Mouse (Mus musculus) heart, postnatal 0 days (tissue): ENCODE results near the gene Slc35f1. TPM values are rescaled to one million over a fixed set of nuclear protein-coding genes. Genes with fewer than 3 reads are reported as not detected.

ENCODE experiments used
- ATAC-seq: fragments of 200-750 bp; cut with Nextera tagmentation; 2 replicates; pipeline ENCODE4 v1.8.0; 2017; ENCODE audit warnings: low read depth, moderate number of reproducible peaks, moderate library complexity; ENCODE audit not compliant: insufficient read depth
- DNase-seq: peaks from one replicate; pipeline ENCODE4 v3.0.0-alpha.2; 2016; ENCODE audit warnings: low spot score
- H3K27ac ChIP-seq: fragments of 300-500 bp; sonication (generic); 2 replicates; pipeline ENCODE4 v1.5.1; 2014; ENCODE audit warnings: low read depth, mild to moderate bottlenecking
- H3K27me3 ChIP-seq: fragments of 300-500 bp; sonication (generic); 2 replicates; pipeline ENCODE4 v1.6.1; 2014; ENCODE audit warnings: low read length, mixed read lengths; ENCODE audit not compliant: control insufficient read depth, insufficient read depth
- H3K36me3 ChIP-seq: fragments of 300-500 bp; sonication (generic); replicated peaks from 2 replicates; pipeline ENCODE4 v1.6.1; 2014; ENCODE audit warnings: low read length, mixed read lengths; ENCODE audit not compliant: control insufficient read depth, insufficient read depth
- H3K4me1 ChIP-seq: fragments of 300-500 bp; sonication (generic); 2 replicates; pipeline ENCODE4 v1.6.1; 2014; ENCODE audit warnings: antibody characterized with exemption; ENCODE audit not compliant: control insufficient read depth, insufficient read depth
- H3K4me2 ChIP-seq: fragments of 300-500 bp; sonication (generic); 2 replicates; pipeline ENCODE4 v1.6.1; 2014; ENCODE audit warnings: low read depth, mild to moderate bottlenecking, low read length, moderate library complexity
- H3K4me3 ChIP-seq: fragments of 300-500 bp; sonication (generic); 2 replicates; pipeline ENCODE4 v1.5.1; 2014; ENCODE audit warnings: low read depth, low read length
- H3K9ac ChIP-seq: fragments of 300-500 bp; sonication (generic); replicated peaks from 2 replicates; pipeline ENCODE4 v1.6.1; 2014; ENCODE audit warnings: low read depth, low read length, mixed read lengths
- H3K9me3 ChIP-seq: fragments of 300-500 bp; sonication (generic); replicated peaks from 2 replicates; pipeline ENCODE4 v1.6.1; 2016; ENCODE audit warnings: low read length; ENCODE audit not compliant: control insufficient read depth
- CTCF ChIP-seq: IDR thresholded peaks from 2 replicates; pipeline ENCODE4 v1.5.1; 2016; ENCODE audit warnings: antibody characterized with exemption, control low read depth, low read depth
- EP300 ChIP-seq: IDR thresholded peaks from 2 replicates; pipeline ENCODE4 v1.6.1; 2016; ENCODE audit warnings: antibody characterized with exemption, low read depth
- WGBS: fragments of 180-500 bp; shearing (Covaris S2); extraction: QIAGEN DNeasy Blood & Tissue Kit; methylation state at CpG from one replicate; pipeline ENCODE4 v1.1.7; 2014; 5-methylcytosine and 5-hydroxymethylcytosine counted together
- polyA plus RNA-seq: library from polyadenylated mRNA; unstranded; fragments of >200 nt; fragmentation: Nextera tagmentation; extraction: Ambion mirVana; gene quantifications from 2 replicates; pipeline ENCODE4 v1.2.1, GENCODE M21; 2015
- total RNA-seq: library from RNA; depleted of rRNA; stranded (reverse); fragments of >200 nt; gene quantifications from 2 replicates; pipeline ENCODE4 v1.2.3, GENCODE M21; 2014; ENCODE audit warnings: low replicate concordance

Slc35f1 gene
- total and polyA plus RNA-seq, 2 experiments from 2014 or later = 0.57 to 3.1 TPM

- ATAC-seq (no peak), DNase-seq (no peak)
- H3K4me2 ChIP-seq = no peak overlapping the region
- H3K4me3 ChIP-seq = no peak overlapping the region
- H3K27ac ChIP-seq = no peak overlapping the region
- H3K36me3 ChIP-seq = no peaks in the 10 kb centered on the region
- WGBS = 33% methylated on average over 1 of the region's 1 CpGs
- H3K27me3 ChIP-seq = no peaks in the 10 kb centered on the region
- no peaks in the 10 kb centered on the region for H3K9me3 ChIP-seq
- TF ChIP-seq EP300 (no peak), CTCF (no peak)
- H3K9ac ChIP-seq = no peak overlapping the region
- H3K4me1 ChIP-seq = no peaks in the 10 kb centered on the region
These were observed 344.9 kb downstream of the Slc35f1 start for GRCm38 (mm10) chr10:53035202-53035601.

- no peak overlapping the region for H3K9ac ChIP-seq
- no peak for TF ChIP-seq EP300
- TF ChIP-seq CTCF = no peak
- ATAC-seq (no peak), DNase-seq (no peak)
- no peak overlapping the region for H3K27ac ChIP-seq
- H3K36me3 ChIP-seq = no peaks in the 10 kb centered on the region
- H3K4me2 ChIP-seq = no peak overlapping the region
- H3K27me3 ChIP-seq = no peaks in the 10 kb centered on the region
- no peaks in the 10 kb centered on the region for H3K9me3 ChIP-seq
- no peak overlapping the region for H3K4me3 ChIP-seq
- no peaks in the 10 kb centered on the region for H3K4me1 ChIP-seq
These were observed 355.6 kb downstream of the Slc35f1 start for GRCm38 (mm10) chr10:53045931-53046330.

- H3K9ac ChIP-seq = no peak overlapping the region
- H3K9me3 ChIP-seq = peaks cover 6% of the 10 kb centered on the region; the same call in 1 of the 2 replicates
- no peaks in the 10 kb centered on the region for H3K27me3 ChIP-seq
- ATAC-seq (no peak), DNase-seq (no peak)
- no peaks in the 10 kb centered on the region for H3K36me3 ChIP-seq
- no peaks in the 10 kb centered on the region for H3K4me1 ChIP-seq
- H3K27ac ChIP-seq = no peak overlapping the region
- no peak overlapping the region for H3K4me2 ChIP-seq
- H3K4me3 ChIP-seq = no peak overlapping the region
- TF ChIP-seq CTCF (no peak), EP300 (no peak)
These were observed 362.2 kb downstream of the Slc35f1 start for GRCm38 (mm10) chr10:53052521-53052920.

GRCm38 (mm10) chr10:53060745-53061144, 370.4 kb downstream of the Slc35f1 start:
- 67% methylated on average over 2 of the region's 2 CpGs for WGBS

GRCm38 (mm10) chr10:53062741-53063140, 372.4 kb downstream of the Slc35f1 start:
- H3K4me2 ChIP-seq = no peak overlapping the region
- no peak overlapping the region for H3K9ac ChIP-seq
- DNase-seq (no peak), ATAC-seq (no peak)
- no peaks in the 10 kb centered on the region for H3K9me3 ChIP-seq
- H3K27ac ChIP-seq = no peak overlapping the region
- no peaks in the 10 kb centered on the region for H3K36me3 ChIP-seq
- no peak overlapping the region for H3K4me3 ChIP-seq
- H3K4me1 ChIP-seq = no peaks in the 10 kb centered on the region
- H3K27me3 ChIP-seq = no peaks in the 10 kb centered on the region
- TF ChIP-seq EP300 (no peak), CTCF (no peak)

More at GRCm38 (mm10) chr10:53060745-53061144, 370.4 kb downstream of the Slc35f1 start:
- Histone ChIP-seq H3K9ac (no peak overlapping the region), H3K9me3 (peaks cover 6% of the 10 kb centered on the region; the same call in 1 of the 2 replicates), H3K4me3 (no peak overlapping the region), H3K27me3 (no peaks in the 10 kb centered on the region), H3K27ac (no peak overlapping the region), H3K36me3 (no peaks in the 10 kb centered on the region), H3K4me2 (no peak overlapping the region), H3K4me1 (no peaks in the 10 kb centered on the region)
- TF ChIP-seq CTCF (no peak), EP300 (no peak)
- DNase-seq (no peak), ATAC-seq (no peak)

- WGBS = 53% methylated on average over 1 of the region's 1 CpGs
- H3K36me3 ChIP-seq = no peaks in the 10 kb centered on the region
- no peak overlapping the region for H3K4me2 ChIP-seq
- TF ChIP-seq CTCF (peak; percentile 72), EP300 (no peak)
- no peak for ATAC-seq
- no peak overlapping the region for H3K9ac ChIP-seq
- DNase-seq = peak; percentile 61
- no peaks in the 10 kb centered on the region for H3K9me3 ChIP-seq
- no peak overlapping the region for H3K27ac ChIP-seq
- H3K4me3 ChIP-seq = no peak overlapping the region
- no peaks in the 10 kb centered on the region for H3K4me1 ChIP-seq
- no peaks in the 10 kb centered on the region for H3K27me3 ChIP-seq
These were observed 397.5 kb downstream of the Slc35f1 start for GRCm38 (mm10) chr10:53087811-53088210.
